Mouse (Mus musculus): ENCODE measurements around the gene Cutc.

- TF ChIP-seq CTCF (IDR thresholded peaks at IDR 0.05; ENCODE audit: low read depth, low read length), result no peak
- TF ChIP-seq POLR2A (IDR thresholded peaks at IDR 0.05; ENCODE audit: borderline replicate concordance, low read depth, low read length), result no peak
Observed at GRCm38 (mm10) chr19:43770584-43770983, 17.8 kb downstream of the Cutc start.

Data from bone marrow macrophage, adult 2 months (primary cell).